Mouse (Mus musculus) G1E (cell line): Measurements from ENCODE around the gene Dhx57. TPM values are rescaled to one million over a fixed set of nuclear protein-coding genes. Genes with fewer than 3 reads are reported as not detected.
"Not testable (repeated sequence)": the region's sequence is repeated elsewhere in the genome, so short reads cannot be mapped to it uniquely, and the experiment has no call there.

Experiments used
- ATAC-seq: 2 replicates; pipeline ENCODE4 v1.8.0; 2016; ENCODE audit warnings: mild to moderate bottlenecking; ENCODE audit not compliant: insufficient number of reproducible peaks, poor library complexity, low FRiP score, severe bottlenecking; ENCODE audit errors: extremely low read depth
- DNase-seq: peaks from one replicate; pipeline ENCODE4 v3.0.0; 2012; ENCODE audit warnings: low spot score
- H3K27me3 ChIP-seq: 2 replicates; pipeline ENCODE4 v1.6.1; 2012; ENCODE audit warnings: mild to moderate bottlenecking, low read length, inconsistent platforms; ENCODE audit not compliant: insufficient read depth
- H3K36me3 ChIP-seq: replicated peaks from 2 replicates; pipeline ENCODE3; 2012; ENCODE audit warnings: mild to moderate bottlenecking, inconsistent platforms
- H3K4me1 ChIP-seq: 2 replicates; pipeline ENCODE4 v1.6.1; 2012; ENCODE audit warnings: low read depth, low read length, inconsistent platforms, mixed read lengths; ENCODE audit not compliant: insufficient read depth
- H3K4me3 ChIP-seq: 2 replicates; pipeline ENCODE4 v1.5.1; 2012; ENCODE audit warnings: low read depth, mild to moderate bottlenecking, inconsistent platforms, low read length, moderate library complexity, mixed read lengths
- H3K9me3 ChIP-seq: replicated peaks from 2 replicates; pipeline ENCODE4 v1.6.1; 2012; ENCODE audit warnings: inconsistent platforms
- CTCF ChIP-seq: IDR thresholded peaks from 2 replicates; pipeline ENCODE4 v1.5.1; 2012; ENCODE audit warnings: low read depth, low read length, inconsistent platforms, mixed read lengths
- GATA1 ChIP-seq: IDR thresholded peaks from 2 replicates; pipeline ENCODE4 v1.6.1; 2012; ENCODE audit warnings: borderline replicate concordance, low read length, inconsistent platforms, mixed read lengths
- GATA2 ChIP-seq: IDR thresholded peaks from 2 replicates; pipeline ENCODE4 v1.6.1; 2012; ENCODE audit warnings: low read depth, low read length, inconsistent platforms, borderline replicate concordance
- POLR2AphosphoS5 ChIP-seq: IDR thresholded peaks from 2 replicates; pipeline ENCODE4 v1.6.1; 2012; ENCODE audit warnings: low read depth, low read length, inconsistent platforms; ENCODE audit not compliant: insufficient replicate concordance
- TAL1 ChIP-seq: conservative IDR thresholded peaks from 2 replicates; pipeline ENCODE4 v1.6.1; 2012; ENCODE audit warnings: low read depth, low read length, inconsistent platforms, mixed read lengths
- polyA plus RNA-seq: library from polyadenylated mRNA; stranded (reverse); fragments of >175 nt; gene quantifications from 2 replicates; pipeline ENCODE4 v1.2.3, GENCODE M21; 2012
- total RNA-seq, 2 experiments: library from RNA; stranded (forward) in 1 of 2; stranded (reverse) in 1 of 2; fragments of 200-1000 nt in 1 of 2; fragments of >200 nt in 1 of 2; fragmentation: Nextera tagmentation in 1 of 2; gene quantifications; 2 replicates each; pipeline ENCODE4 v1.2.3; 2014 to 2017

Gene Dhx57
- total and polyA plus RNA-seq, 3 experiments = 7.7 to 29.0 (median 15.7) TPM

- Histone ChIP-seq H3K9me3 (no peaks in the 10 kb centered on the region), H3K4me1 (peaks cover 46% of the 10 kb centered on the region), H3K27me3 (no peaks in the 10 kb centered on the region), H3K36me3 (peaks cover 41% of the 10 kb centered on the region), H3K4me3 (no peak overlapping the region)
- no peak for ATAC-seq
- no peak for DNase-seq
- no peak for TF ChIP-seq CTCF
- TF ChIP-seq GATA1 = no peak
- no peak for TF ChIP-seq TAL1
- TF ChIP-seq POLR2AphosphoS5 = no peak
- TF ChIP-seq GATA2 = no peak
Measured at GRCm38 (mm10) chr17:80237475-80237874, 52.8 kb downstream of the Dhx57 start.

GRCm38 (mm10) chr17:80236805-80237204, 53.5 kb downstream of the Dhx57 start:
- H3K4me3 ChIP-seq = no peak overlapping the region
- no peak for TF ChIP-seq POLR2AphosphoS5
- TF ChIP-seq GATA1 = no peak
- no peak for TF ChIP-seq GATA2
- no peak for TF ChIP-seq CTCF
- no peak for TF ChIP-seq TAL1
- no peaks in the 10 kb centered on the region for H3K27me3 ChIP-seq
- H3K9me3 ChIP-seq = no peaks in the 10 kb centered on the region
- ATAC-seq (no peak), DNase-seq (no peak)
- peaks cover 35% of the 10 kb centered on the region for H3K36me3 ChIP-seq
- peaks cover 49% of the 10 kb centered on the region for H3K4me1 ChIP-seq

- Histone ChIP-seq H3K4me3 (no peak overlapping the region), H3K27me3 (no peaks in the 10 kb centered on the region), H3K4me1 (peaks cover 56% of the 10 kb centered on the region), H3K9me3 (no peaks in the 10 kb centered on the region), H3K36me3 (peaks cover 35% of the 10 kb centered on the region)
- TF ChIP-seq POLR2AphosphoS5 = no peak
- TF ChIP-seq CTCF = no peak
- TF ChIP-seq GATA1 = no peak
- TF ChIP-seq TAL1 = no peak
- no peak for TF ChIP-seq GATA2
- ATAC-seq = no peak
- no peak for DNase-seq
Measured at GRCm38 (mm10) chr17:80235477-80235876, 54.8 kb downstream of the Dhx57 start.

DNA sequence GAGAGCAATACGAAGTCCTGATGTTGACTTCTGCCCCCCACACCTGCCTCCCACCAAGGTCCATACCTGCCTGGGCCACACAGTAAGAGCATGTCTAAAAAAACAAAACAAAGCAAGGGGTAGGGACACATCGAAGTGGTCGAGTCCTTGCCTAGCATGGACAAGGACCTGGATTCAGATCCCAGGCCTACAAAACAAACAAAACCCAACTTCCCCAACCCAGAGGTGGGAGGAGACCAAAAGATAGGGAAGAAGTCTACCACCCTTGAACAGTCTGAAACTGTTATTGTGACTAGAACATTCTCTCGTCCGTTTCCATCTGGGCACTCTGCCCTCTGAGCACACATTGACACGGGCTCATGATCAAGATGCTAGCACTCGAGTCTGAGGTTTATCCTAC, 55.9 kb downstream of the Dhx57 start:
- no peaks in the 10 kb centered on the region for H3K27me3 ChIP-seq
- H3K4me1 ChIP-seq = peaks cover 55% of the 10 kb centered on the region
- TF ChIP-seq POLR2AphosphoS5 (no peak), GATA1 (no peak), GATA2 (no peak), CTCF (no peak), TAL1 (no peak)
- H3K9me3 ChIP-seq = no peaks in the 10 kb centered on the region
- no peak for DNase-seq
- peaks cover 34% of the 10 kb centered on the region for H3K36me3 ChIP-seq
- H3K4me3 ChIP-seq = no peak overlapping the region
- ATAC-seq = no peak

DNA sequence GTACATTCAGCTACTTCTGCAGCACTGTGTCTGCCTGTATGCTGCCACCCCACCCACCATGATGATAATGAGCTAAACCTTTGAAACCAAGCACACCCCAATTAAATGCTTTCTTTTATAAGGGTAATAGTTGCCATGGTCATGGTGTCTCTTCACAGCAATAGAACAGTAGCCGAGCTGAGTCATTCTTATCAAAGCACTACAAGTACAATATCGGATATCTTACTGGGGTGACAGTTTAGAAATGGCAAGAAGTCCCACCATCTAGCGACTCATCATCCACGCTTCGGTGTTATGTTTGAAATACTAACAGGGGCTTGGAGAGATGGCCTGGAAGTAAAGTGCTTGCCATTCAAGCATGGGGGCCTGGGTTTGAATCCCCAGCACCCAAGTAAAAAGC, 56.4 kb downstream of the Dhx57 start:
- ATAC-seq (no peak), DNase-seq (no peak)
- Histone ChIP-seq H3K4me1 (peaks cover 50% of the 10 kb centered on the region), H3K27me3 (no peaks in the 10 kb centered on the region), H3K4me3 (no peak overlapping the region), H3K36me3 (peaks cover 37% of the 10 kb centered on the region), H3K9me3 (no peaks in the 10 kb centered on the region)
- TF ChIP-seq TAL1 (no peak), POLR2AphosphoS5 (no peak), GATA2 (no peak), GATA1 (no peak), CTCF (no peak)

DNA sequence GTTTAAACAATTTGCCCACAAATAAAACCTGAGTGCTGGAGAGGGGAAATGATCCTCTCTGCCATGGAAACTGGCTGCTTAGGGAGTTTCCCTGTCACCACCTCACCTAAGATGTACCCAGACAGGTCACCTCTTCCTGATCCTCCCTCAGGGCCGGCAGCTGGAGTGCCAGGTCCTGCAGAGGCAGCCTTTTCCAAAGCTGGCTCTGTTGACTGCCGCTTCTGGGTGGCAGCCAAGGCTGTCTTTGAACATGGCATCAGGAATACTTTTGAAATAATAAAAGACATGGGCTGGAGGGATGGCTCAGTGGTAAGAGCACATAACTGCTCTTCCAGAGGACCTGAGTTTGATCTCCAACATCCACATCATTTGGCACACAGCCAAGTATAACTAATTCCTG, 60.9 kb downstream of the Dhx57 start:
- Histone ChIP-seq H3K36me3 (peaks cover 45% of the 10 kb centered on the region), H3K27me3 (no peaks in the 10 kb centered on the region), H3K9me3 (no peaks in the 10 kb centered on the region), H3K4me3 (no peak overlapping the region), H3K4me1 (peaks cover 35% of the 10 kb centered on the region)
- no peak for TF ChIP-seq POLR2AphosphoS5
- TF ChIP-seq GATA1 = no peak
- TF ChIP-seq TAL1 = no peak
- TF ChIP-seq CTCF = no peak
- TF ChIP-seq GATA2 = no peak
- ATAC-seq (no peak), DNase-seq (no peak)

GRCm38 (mm10) chr17:80225142-80225541, 65.1 kb downstream of the Dhx57 start:
- Histone ChIP-seq H3K4me3 (peak overlapping the region; percentile 71), H3K4me1 (peaks cover 40% of the 10 kb centered on the region), H3K36me3 (peaks cover 26% of the 10 kb centered on the region)
- H3K27me3 ChIP-seq, ATAC-seq, DNase-seq, H3K9me3 ChIP-seq: not testable (repeated sequence)
